Mouse (Mus musculus) CD4-positive, CD25-positive, alpha-beta regulatory T cell, adult 4 months (primary cell): ENCODE data around the gene Acot11. TPM values are rescaled to one million over a fixed set of nuclear protein-coding genes. Genes with fewer than 3 reads are reported as not detected.

ENCODE experiments used
- polyA plus RNA-seq, 2 experiments: library from polyadenylated mRNA; unstranded; fragments of 100-300 nt; shearing (Covaris generic); gene quantifications; one replicate each; pipeline ENCODE4 v1.2.1; 2017

The Acot11 gene
- polyA plus RNA-seq, 2 experiments from 2014 or later, result 2.5 to 10.2 TPM

Other genes starting within 250 kb of the Acot11 start
- gene Dhcr24, start 244.0 kb downstream of the Acot11 start, polyA plus RNA-seq, result 1 to 10 TPM; 2.6 to 3.0 TPM
- under 1 TPM in 1 of 2 experiments, not detected in 1; 0.40 TPM for gene Lexm, start 187.8 kb downstream of the Acot11 start, polyA plus RNA-seq
- not detected for gene Ttc22, start 182.6 kb downstream of the Acot11 start, polyA plus RNA-seq
- gene Pars2, start 153.9 kb downstream of the Acot11 start, polyA plus RNA-seq, result 10 to 100 TPM; 11.4 to 17.4 TPM
- 10 to 100 TPM; 53.8 to 77.4 TPM for gene Ttc4, start 126.1 kb downstream of the Acot11 start, polyA plus RNA-seq
- gene Mroh7, start 74.1 kb downstream of the Acot11 start, polyA plus RNA-seq, result not detected
- gene Fam151a, start 71.1 kb downstream of the Acot11 start, polyA plus RNA-seq, result not detected
- 10 to 100 TPM; 60.0 to 60.9 TPM for gene Ssbp3, start 105.7 kb upstream of the Acot11 start, polyA plus RNA-seq